ENCODE assay signal across 19 mouse cellular contexts in the genomic region with DNA sequence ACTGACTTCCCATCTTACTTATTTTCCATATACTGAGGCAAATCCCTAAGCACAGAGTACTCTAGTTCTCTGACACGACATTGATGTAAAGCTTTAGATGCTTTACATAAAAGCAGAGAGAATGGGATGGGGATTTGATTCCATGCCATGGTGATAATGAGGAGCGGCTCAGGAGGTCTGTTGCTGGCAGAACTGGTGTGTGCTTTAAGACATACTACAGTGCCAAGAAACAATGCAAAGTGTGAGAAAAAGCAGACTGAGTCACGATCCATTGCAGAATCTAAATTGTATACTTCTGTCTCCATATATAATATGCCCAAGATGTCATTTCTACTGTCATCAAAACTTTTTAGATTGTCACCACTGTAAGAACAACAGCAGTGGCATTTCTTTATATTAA.
DNase-seq lines count a peak whose midpoint lies in the region; ATAC-seq lines count a peak whose summit lies in the region.
"Had no signal": no experiment of that assay in that cellular context is flagged by ENCODE, and none has a peak within 500 bp of the region (broad histone marks: within the 10 kb centered on the region; RNA-seq: fewer than 3 reads in every experiment).

No protein-coding gene starts in this region.

- no peaks in the 10 kb centered on the region for H3K36me3 ChIP-seq in forebrain, embryonic 15.5 days
- H3K36me3 ChIP-seq in forebrain, embryonic 11.5 days (ENCODE audit: control insufficient read depth, insufficient read depth, low read length) = no peaks in the 10 kb centered on the region
- H3K36me3 ChIP-seq in forebrain, embryonic 16.5 days (ENCODE audit: control insufficient read depth, insufficient read depth) = no peaks in the 10 kb centered on the region
- H3K36me3 ChIP-seq: heart, embryonic 10.5 days; hindbrain, embryonic 13.5 days had no signal

- no peak for DNase-seq in forebrain, embryonic 11.5 days (ENCODE audit: low spot score)
- DNase-seq in right cerebral cortex, adult 18-20 months = peak; percentile 14
- no peak for DNase-seq in right cerebral cortex, postnatal 25 days
- no peak for DNase-seq in adrenal gland, postnatal 4 days (ENCODE audit: low spot score in 2 of 2)
- DNase-seq in ovary, adult 18-20 months (ENCODE audit: low spot score) = no peak
- DNase-seq: adrenal gland, adult 2 months; adrenal gland, postnatal 25 days; cerebellum, adult 18-20 months; cerebellum, adult 9-11 months; gastrocnemius, postnatal 10 days; heart, adult 18-20 months; heart, postnatal 10 days; heart, postnatal 4 days; kidney, adult 11 months had no signal

- WGBS in forebrain, embryonic 15.5 days = 48% methylated on average over 3 of the region's 3 CpGs
- 72% methylated on average over 3 of the region's 3 CpGs for WGBS in forebrain, embryonic 11.5 days
- WGBS in forebrain, embryonic 16.5 days = 34% methylated on average over 3 of the region's 3 CpGs

- no peak overlapping the region for H3K9ac ChIP-seq in forebrain, embryonic 15.5 days (replicated peaks)
- H3K9ac ChIP-seq in forebrain, embryonic 11.5 days (ENCODE audit: low read length) = no peak overlapping the region
- H3K9ac ChIP-seq in forebrain, embryonic 16.5 days (replicated peaks; ENCODE audit: low read depth, low read length) = no peak overlapping the region
- H3K9ac ChIP-seq: hindbrain, embryonic 13.5 days had no signal

- H3K27me3 ChIP-seq in forebrain, embryonic 15.5 days = no peaks in the 10 kb centered on the region
- no peaks in the 10 kb centered on the region for H3K27me3 ChIP-seq in forebrain, embryonic 11.5 days (ENCODE audit: control insufficient read depth, insufficient read depth, low read length)
- no peaks in the 10 kb centered on the region for H3K27me3 ChIP-seq in forebrain, embryonic 16.5 days (replicated peaks; ENCODE audit: control insufficient read depth, insufficient read depth, low read length)
- H3K27me3 ChIP-seq: hindbrain, embryonic 13.5 days had no signal

- no peaks in the 10 kb centered on the region for H3K9me3 ChIP-seq in forebrain, embryonic 15.5 days
- no peaks in the 10 kb centered on the region for H3K9me3 ChIP-seq in forebrain, embryonic 11.5 days (ENCODE audit: control insufficient read depth, low read length)
- H3K9me3 ChIP-seq in forebrain, embryonic 16.5 days (ENCODE audit: control insufficient read depth, low read length) = no peaks in the 10 kb centered on the region
- H3K9me3 ChIP-seq: heart, embryonic 10.5 days; hindbrain, embryonic 13.5 days had no signal

- H3K4me1 ChIP-seq in forebrain, embryonic 15.5 days = peaks cover 19% of the 10 kb centered on the region
- H3K4me1 ChIP-seq in forebrain, embryonic 11.5 days (replicated peaks; ENCODE audit: control insufficient read depth, insufficient read depth, low read length) = no peaks in the 10 kb centered on the region
- peaks cover 4% of the 10 kb centered on the region; the same call in 1 of the 2 replicates for H3K4me1 ChIP-seq in forebrain, embryonic 16.5 days (replicated peaks; ENCODE audit: control insufficient read depth, insufficient read depth, low read length)
- H3K4me1 ChIP-seq: heart, embryonic 10.5 days; hindbrain, embryonic 13.5 days had no signal

- 0 out of 2 replicates have a peak overlapping the region, but pooled peaks have one; percentile 0 for H3K27ac ChIP-seq in forebrain, embryonic 15.5 days (replicated peaks)
- H3K27ac ChIP-seq in forebrain, embryonic 11.5 days (ENCODE audit: low read depth, low read length) = no peak overlapping the region
- H3K27ac ChIP-seq in forebrain, embryonic 16.5 days (ENCODE audit: low read length) = no peak overlapping the region
- H3K27ac ChIP-seq: heart, embryonic 10.5 days; hindbrain, embryonic 13.5 days; hindbrain, postnatal 0 days had no signal

- peak; percentile 91 for ATAC-seq in forebrain, embryonic 15.5 days (replicated peaks)
- ATAC-seq in forebrain, embryonic 11.5 days (replicated peaks; ENCODE audit: low FRiP score) = no peak
- peak; percentile 90 for ATAC-seq in forebrain, embryonic 16.5 days
- ATAC-seq: hindbrain, postnatal 0 days had no signal

- H3K4me2 ChIP-seq in forebrain, embryonic 15.5 days (replicated peaks) = no peak overlapping the region
- H3K4me2 ChIP-seq in forebrain, embryonic 11.5 days (ENCODE audit: low read depth, low read length, severe bottlenecking) = no peak overlapping the region
- no peak overlapping the region for H3K4me2 ChIP-seq in forebrain, embryonic 16.5 days (ENCODE audit: low read length)
- H3K4me2 ChIP-seq: hindbrain, embryonic 13.5 days had no signal

- H3K4me3 ChIP-seq in forebrain, embryonic 15.5 days = no peak overlapping the region
- H3K4me3 ChIP-seq in forebrain, embryonic 11.5 days (ENCODE audit: low read depth, low read length) = no peak overlapping the region
- no peak overlapping the region for H3K4me3 ChIP-seq in forebrain, embryonic 16.5 days (replicated peaks; ENCODE audit: low read length)
- H3K4me3 ChIP-seq: heart, embryonic 10.5 days; hindbrain, embryonic 13.5 days had no signal
